Mouse (Mus musculus): Measurements from ENCODE around the gene Kprp.
"Not testable (repeated sequence)": the region's sequence is repeated elsewhere in the genome, so short reads cannot be mapped to it uniquely, and the experiment has no call there.

Gene Kprp

DNA sequence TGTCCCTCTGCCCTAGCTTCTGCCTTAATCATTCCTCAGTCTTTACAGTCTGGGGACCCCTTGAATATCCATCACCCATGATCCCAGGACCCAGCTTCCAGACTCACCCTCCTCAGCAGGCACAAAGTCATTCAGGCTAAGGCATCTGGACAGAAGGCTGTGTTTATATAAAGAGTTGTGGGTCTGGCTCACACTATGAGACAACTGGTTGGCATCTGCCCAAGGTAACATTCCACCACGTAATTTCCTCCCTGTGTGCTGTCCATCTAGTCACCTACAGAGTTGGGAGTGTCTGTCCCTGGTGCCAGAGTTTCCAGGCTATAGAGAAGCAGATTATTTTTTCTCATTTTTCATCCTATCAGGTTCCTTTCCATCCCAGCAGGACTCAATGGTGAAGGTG, at the start of gene Kprp:
TSS of gene Kprp (minus strand) at position 140 of the 400 bp plus-strand sequence.
- in situ Hi-C loops (cut with MboI, MseI), result no loop called here

DNA sequence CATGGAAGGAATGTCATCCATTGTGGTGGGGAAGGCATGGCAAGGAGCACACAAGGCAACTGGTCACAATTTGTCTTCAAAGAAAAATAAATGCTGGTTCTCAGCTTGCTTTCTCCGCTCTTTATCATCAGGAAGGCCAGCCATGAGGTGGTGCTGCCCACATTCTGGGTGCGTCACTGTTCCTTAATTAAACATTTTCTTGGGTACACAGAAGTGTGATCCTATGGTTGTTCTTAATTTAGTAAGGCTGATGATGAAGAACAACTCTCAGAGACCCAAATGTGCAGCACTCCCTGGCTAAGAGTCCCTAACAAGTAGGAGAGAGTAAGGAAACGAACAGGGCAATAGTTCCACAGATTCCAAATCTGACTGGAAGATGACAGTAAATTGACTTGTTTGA, 47.1 kb upstream of the Kprp start:
- in situ Hi-C loops (cut with MboI, MseI), result no loop called here

DNA sequence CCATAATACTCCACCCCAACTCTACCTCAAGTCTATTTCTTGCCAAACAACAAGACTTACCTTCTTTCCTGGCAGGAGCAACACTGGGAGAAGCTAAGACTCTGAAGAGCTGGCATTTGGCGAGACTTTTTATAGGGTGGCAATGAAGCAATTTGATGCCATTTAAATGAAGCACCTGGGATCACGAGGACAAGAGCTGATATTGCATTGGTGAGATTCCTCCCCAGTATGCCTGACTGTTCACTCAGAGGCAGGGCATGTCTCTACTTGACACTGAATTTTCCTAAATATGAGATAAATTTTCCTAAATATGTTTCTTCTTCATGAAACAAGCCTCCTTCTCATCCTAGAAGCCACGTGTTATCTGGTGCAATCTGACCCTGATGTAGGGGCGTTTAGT, 43.1 kb upstream of the Kprp start, which contains the start of gene 2310050C09Rik:
TSS of gene 2310050C09Rik (minus strand) at position 101 of the 400 bp plus-strand sequence.
- in situ Hi-C loops (cut with MboI, MseI), result no loop called here

DNA sequence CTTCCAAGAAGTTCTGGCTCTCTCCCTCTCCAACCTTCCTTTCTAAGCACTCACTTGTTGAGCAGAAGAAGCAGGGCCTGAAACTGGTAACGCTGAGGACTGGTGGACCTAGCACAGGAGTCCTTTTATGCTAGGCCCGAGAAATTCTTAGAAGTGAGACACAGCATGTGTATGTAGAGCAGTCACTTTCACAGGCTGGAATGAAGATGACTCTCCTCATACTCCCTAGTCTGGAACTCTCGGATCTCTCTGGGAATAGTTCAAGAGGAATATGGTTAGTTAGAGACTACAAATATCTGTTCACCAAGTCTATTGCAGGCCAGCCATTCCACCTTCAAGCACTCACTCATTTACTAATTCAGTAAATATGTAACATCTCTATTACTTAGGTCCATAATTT, 24.1 kb upstream of the Kprp start, which contains the start of gene Lce1l:
TSS of gene Lce1l (minus strand) at position 101 of the 400 bp plus-strand sequence.
- in situ Hi-C loops (cut with MboI, MseI), result no loop called here

DNA sequence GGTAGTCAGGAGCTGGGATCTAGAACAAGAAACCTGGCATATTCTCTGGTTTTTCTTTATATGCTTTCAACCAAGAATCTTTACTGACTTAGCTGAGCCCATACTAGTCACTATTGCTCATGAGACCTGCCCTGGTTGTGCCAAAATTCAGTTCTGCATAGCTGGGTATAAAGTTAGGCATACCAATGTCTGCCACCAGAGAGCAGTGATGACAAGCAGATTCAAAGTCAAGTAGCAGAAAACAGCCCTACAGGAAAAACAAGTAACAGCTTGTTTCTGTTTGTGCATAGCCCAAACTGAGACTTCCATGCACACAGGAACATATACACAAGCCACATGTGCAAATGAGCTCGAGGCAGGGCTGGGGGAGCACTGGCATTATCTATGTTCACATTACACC, 1.2 kb downstream of the Kprp start:
- in situ Hi-C loops (cut with MboI, MseI), result no loop called here

DNA sequence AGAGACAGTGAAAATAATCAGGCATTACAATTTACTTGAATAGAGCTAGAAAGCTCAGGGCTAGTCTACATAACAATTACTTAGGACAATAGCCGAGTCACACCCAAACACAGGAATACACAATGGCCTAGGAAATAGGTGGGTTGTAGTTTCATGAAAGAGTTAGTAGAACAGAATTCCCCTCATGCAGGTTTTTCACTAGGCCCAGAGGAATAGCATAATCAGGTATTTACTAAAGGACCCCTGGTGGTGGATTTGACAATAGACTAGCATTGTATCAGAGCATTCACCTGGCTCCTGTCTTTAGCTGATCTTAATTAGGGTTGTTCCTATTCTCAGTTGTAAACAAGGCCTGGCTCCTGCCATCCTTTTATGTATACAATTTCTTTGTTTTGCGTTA, 11.0 kb downstream of the Kprp start:
- in situ Hi-C loops (cut with MboI, MseI), result not testable (repeated sequence)

DNA sequence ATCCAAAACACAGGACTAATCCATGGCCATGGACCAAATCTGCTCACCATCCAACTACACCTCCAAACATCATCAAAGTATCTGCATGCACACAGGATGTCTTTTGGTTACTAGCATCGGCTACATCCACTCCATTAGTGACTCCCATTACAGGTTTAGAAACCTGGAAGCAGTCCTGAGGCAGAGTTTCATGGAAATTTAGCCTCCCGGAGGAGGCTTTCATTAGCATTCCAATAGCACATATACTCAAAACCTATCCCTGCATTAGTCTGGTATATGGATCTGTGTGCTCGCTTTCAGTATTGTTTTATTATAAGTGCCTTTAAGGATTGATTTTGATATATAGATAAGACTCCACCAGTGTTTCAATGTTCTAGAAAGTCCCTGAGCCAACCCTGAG, 11.5 kb downstream of the Kprp start:
- in situ Hi-C loops (cut with MboI, MseI), result no loop called here

DNA sequence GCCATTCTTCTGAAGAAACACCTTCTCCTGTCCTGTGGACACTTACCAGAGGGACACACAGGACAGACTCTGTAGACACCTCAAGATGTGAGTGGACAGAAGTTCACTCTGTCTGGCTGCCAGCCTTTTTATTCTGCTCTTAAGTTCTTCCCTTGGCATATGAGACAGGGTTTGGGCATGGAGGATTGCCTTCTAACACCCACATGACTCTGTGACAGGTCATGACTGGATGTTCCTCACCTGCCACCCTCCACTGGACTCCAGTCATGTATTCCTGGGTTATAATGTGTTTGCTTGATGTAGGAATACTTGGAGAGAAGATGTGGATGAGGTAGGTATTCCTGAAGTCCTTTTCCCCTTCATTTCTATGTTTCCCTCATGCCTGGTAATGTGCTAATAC, 19.3 kb downstream of the Kprp start, which contains the start of gene Lce1k:
TSS of gene Lce1k (minus strand) at position 101 of the 400 bp plus-strand sequence.
- in situ Hi-C loops (cut with MboI, MseI), result no loop called here

DNA sequence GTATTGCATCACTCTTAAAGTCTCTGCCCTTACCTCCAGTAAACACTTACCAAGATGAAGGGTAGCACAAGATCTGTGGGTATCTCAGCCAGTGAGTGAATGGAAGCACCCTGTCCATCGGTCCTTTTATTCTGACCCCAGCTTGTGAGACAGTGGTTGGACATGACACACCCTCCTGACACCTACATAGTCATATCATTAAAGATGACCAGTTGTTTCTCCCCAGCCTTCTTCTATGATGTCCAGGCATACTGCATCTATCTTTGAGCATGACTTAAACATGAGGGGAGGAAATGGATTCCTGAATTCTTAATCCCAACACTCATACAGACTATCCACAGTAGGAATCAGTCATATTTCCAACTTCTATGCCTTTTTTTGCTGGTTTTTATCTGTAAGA, 36.6 kb downstream of the Kprp start, which contains the start of gene Lce1j:
TSS of gene Lce1j (minus strand) at position 101 of the 400 bp plus-strand sequence.
- in situ Hi-C loops (cut with MboI, MseI), result no loop called here

DNA sequence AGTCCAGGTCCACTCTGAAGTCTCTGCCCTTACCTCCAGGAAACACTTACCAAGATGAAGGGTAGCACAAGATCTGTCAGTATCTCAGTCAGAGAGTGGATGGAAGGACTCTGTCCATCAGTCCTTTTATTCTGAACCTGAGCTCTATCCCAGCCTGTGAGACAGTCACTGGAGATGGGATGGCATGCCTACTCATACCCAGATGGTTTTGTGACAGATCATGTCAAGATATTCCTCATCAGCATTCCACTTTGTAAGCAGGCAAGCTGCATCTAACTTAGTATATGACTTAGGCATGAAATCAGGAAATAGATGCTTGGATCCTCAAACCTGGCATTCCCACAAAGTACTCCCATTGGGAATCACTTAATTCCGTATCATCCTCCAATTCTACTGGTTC, 48.2 kb downstream of the Kprp start, which contains the start of gene Lce1i:
TSS of gene Lce1i (minus strand) at position 101 of the 400 bp plus-strand sequence.
- in situ Hi-C loops (cut with MboI, MseI), result no loop called here

All from T-helper 2 cell (primary cell).